Mouse (Mus musculus) forebrain, embryonic 12.5 days (tissue): Measurements from ENCODE around the gene Sh2d6. TPM values are rescaled to one million over a fixed set of nuclear protein-coding genes. Genes with fewer than 3 reads are reported as not detected.

Experiments used
- polyA plus RNA-seq: library from polyadenylated mRNA; unstranded; fragments of >200 nt; fragmentation: Nextera tagmentation; extraction: Ambion mirVana; gene quantifications from 2 replicates; pipeline ENCODE4 v1.2.1, GENCODE M21; 2016

The Sh2d6 gene
- polyA plus RNA-seq, 1 experiment from 2014 or later = 0.40 TPM

Other genes with a start within 250 kb of the Sh2d6 start
- not detected in 2 replicates for gene Sftpb, start 217.1 kb downstream of the Sh2d6 start, polyA plus RNA-seq
- 74.0 and 76.4 TPM in 2 replicates for gene Usp39, start 176.5 kb downstream of the Sh2d6 start, polyA plus RNA-seq
- 28.5 and 30.4 TPM in 2 replicates for gene 0610030E20Rik, start 174.4 kb downstream of the Sh2d6 start, polyA plus RNA-seq
- gene Tmem150a, start 166.3 kb downstream of the Sh2d6 start, polyA plus RNA-seq = 4.0 and 4.1 TPM in 2 replicates
- gene Rnf181, start 154.8 kb downstream of the Sh2d6 start, polyA plus RNA-seq = 97.4 and 97.5 TPM in 2 replicates
- gene Vamp5, start 141.2 kb downstream of the Sh2d6 start, polyA plus RNA-seq = 6.0 and 7.6 TPM in 2 replicates
- 24.6 and 26.0 TPM in 2 replicates for gene Vamp8, start 131.0 kb downstream of the Sh2d6 start, polyA plus RNA-seq
- gene Ggcx, start 107.4 kb downstream of the Sh2d6 start, polyA plus RNA-seq = 19.1 and 19.8 TPM in 2 replicates
- 475 and 476 TPM in 2 replicates for gene Mat2a, start 82.1 kb downstream of the Sh2d6 start, polyA plus RNA-seq
- 4.1 and 5.4 TPM in 2 replicates for gene Capg, start 22.7 kb upstream of the Sh2d6 start, polyA plus RNA-seq
- 16.0 and 16.2 TPM in 2 replicates for gene Elmod3, start 76.7 kb upstream of the Sh2d6 start, polyA plus RNA-seq
- gene Retsat, start 76.8 kb upstream of the Sh2d6 start, polyA plus RNA-seq = 4.6 and 5.3 TPM in 2 replicates
- gene Tgoln1, start 95.3 kb upstream of the Sh2d6 start, polyA plus RNA-seq = 31.0 and 32.1 TPM in 2 replicates